In genomic region chr6:32397133-32397730, GRCm38 (mm10) we compare ENCODE assay signal across 7 mouse cellular contexts.
A peak's percentile ranks its signal among the peaks of the same experiment; 100 is the strongest.
DNase-seq lines count a peak whose midpoint lies in the region; ATAC-seq and TF ChIP-seq lines count a peak whose summit lies in the region.

No protein-coding gene starts in this region.

- intact Hi-C loops in gastrocnemius, postnatal 14 days (cut with DNase I; ENCODE audit: low total_unique reads): no loop called here

- H3K4me1 ChIP-seq in hindbrain, postnatal 0 days (ENCODE audit: insufficient read depth, low read length): peaks cover 16% of the 10 kb centered on the region
- H3K4me1 ChIP-seq in midbrain, embryonic 14.5 days (ENCODE audit: control insufficient read depth, insufficient read depth, low read length): 0 out of 2 replicates have a peak, but pooled peaks cover 2% of the 10 kb centered on the region

- no peak overlapping the region for H3K4me2 ChIP-seq in hindbrain, postnatal 0 days (ENCODE audit: low read depth, low read length)
- H3K4me2 ChIP-seq in midbrain, embryonic 14.5 days (ENCODE audit: low read length): no peak overlapping the region

- H3K9me3 ChIP-seq in hindbrain, postnatal 0 days (ENCODE audit: low read length): no peaks in the 10 kb centered on the region
- no peaks in the 10 kb centered on the region for H3K9me3 ChIP-seq in midbrain, embryonic 14.5 days (ENCODE audit: control insufficient read depth, low read length)

- H3K36me3 ChIP-seq in hindbrain, postnatal 0 days (ENCODE audit: insufficient read depth, low read length): no peaks in the 10 kb centered on the region
- H3K36me3 ChIP-seq in midbrain, embryonic 14.5 days (ENCODE audit: control insufficient read depth, insufficient read depth, low read length): no peaks in the 10 kb centered on the region

- ATAC-seq in hindbrain, postnatal 0 days: peak; percentile 93
- peak; percentile 50 for ATAC-seq in midbrain, embryonic 14.5 days (ENCODE audit: low FRiP score, low TSS enrichment)

- DNase-seq in adrenal gland, postnatal 14 days: peak; percentile 88
- DNase-seq in cerebellum, postnatal 25 days: peak; percentile 97 to 98
- peak; percentile 87 for DNase-seq in gastrocnemius, postnatal 14 days
- DNase-seq in hindbrain, postnatal 0 days (ENCODE audit: low spot score): peak; percentile 87
- peak; percentile 45 to 63 for DNase-seq in left cerebral cortex, adult 8-10 months (ENCODE audit: low spot score in 2 of 2)
- DNase-seq in midbrain, embryonic 14.5 days: peak; percentile 65
- DNase-seq in urinary bladder, adult 18-20 months (ENCODE audit: low spot score in 2 of 2): peak; percentile 6 to 65

- peak overlapping the region; percentile 55; the same call in 1 of the 2 replicates for H3K27ac ChIP-seq in hindbrain, postnatal 0 days
- H3K27ac ChIP-seq in midbrain, embryonic 14.5 days (replicated peaks; ENCODE audit: low read depth, low read length): peak overlapping the region; percentile 53; the same call in 1 of the 2 replicates

- H3K27me3 ChIP-seq in hindbrain, postnatal 0 days (ENCODE audit: insufficient read depth, low read length): no peaks in the 10 kb centered on the region
- no peaks in the 10 kb centered on the region for H3K27me3 ChIP-seq in midbrain, embryonic 14.5 days (ENCODE audit: control insufficient read depth, insufficient read depth, low read length)

- H3K9ac ChIP-seq in hindbrain, postnatal 0 days (replicated peaks; ENCODE audit: low read length): no peak overlapping the region
- H3K9ac ChIP-seq in midbrain, embryonic 14.5 days (replicated peaks; ENCODE audit: low read length): no peak overlapping the region

- TF ChIP-seq CTCF in hindbrain, postnatal 0 days (IDR thresholded peaks at IDR 0.05; ENCODE audit: low read depth): no peak

- WGBS in hindbrain, postnatal 0 days: 15% methylated on average over 6 of the region's 6 CpGs
- 39% methylated on average over 6 of the region's 6 CpGs for WGBS in midbrain, embryonic 14.5 days

- no peak overlapping the region for H3K4me3 ChIP-seq in hindbrain, postnatal 0 days (ENCODE audit: low read length)
- H3K4me3 ChIP-seq in midbrain, embryonic 14.5 days (replicated peaks; ENCODE audit: low read depth, low read length): no peak overlapping the region

Comparison
In these comparisons a context has a peak if more than half of its experiments do, and no peak if none do; other contexts are left out.
1. DNase-seq: peak in every context shown above with its lines; median percentile 98 in cerebellum, postnatal 25 days; 88 in adrenal gland, postnatal 14 days; 87 in gastrocnemius, postnatal 14 days; 87 in hindbrain, postnatal 0 days; 65 in midbrain, embryonic 14.5 days; 54 in left cerebral cortex, adult 8-10 months; 36 in urinary bladder, adult 18-20 months.